Mouse (Mus musculus) lung, adult 2 months (tissue): Measurements from ENCODE around the gene Trim27.

Experiments used
- CTCF ChIP-seq: fragments of 200-500 bp; IDR thresholded peaks from 2 replicates; pipeline ENCODE4 v1.5.1; 2011; ENCODE audit warnings: mild to moderate bottlenecking, low read length, control low read depth; ENCODE audit not compliant: insufficient read depth
- POLR2A ChIP-seq: fragments of 200-500 bp; IDR thresholded peaks from 2 replicates; pipeline ENCODE4 v1.6.1; 2011; ENCODE audit warnings: low read depth, mild to moderate bottlenecking, control low read depth, low read length, borderline replicate concordance; ENCODE audit errors: extremely low read depth

DNA sequence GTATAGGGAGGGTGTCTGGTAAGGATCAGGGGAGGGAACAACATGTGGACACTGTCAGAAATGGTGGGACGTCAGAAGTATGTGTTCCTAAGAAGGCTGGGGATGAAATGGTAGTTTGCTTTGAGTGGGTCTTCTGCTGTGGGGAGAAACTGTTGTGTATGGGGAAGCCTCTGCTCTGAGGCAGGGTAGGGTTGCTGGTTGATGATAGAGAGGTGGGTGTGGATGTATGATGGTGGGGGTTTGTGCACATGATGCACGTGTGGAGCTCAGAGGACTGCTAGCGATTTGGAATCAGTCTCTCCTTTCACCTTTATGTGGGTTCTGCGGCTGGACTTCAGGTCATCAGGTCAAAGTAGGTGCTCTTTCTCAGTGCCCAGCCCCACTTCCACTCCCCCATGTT, 6.3 kb downstream of the Trim27 start:
- TF ChIP-seq POLR2A = no peak
- no peak for TF ChIP-seq CTCF
